Mouse (Mus musculus) midbrain, embryonic 13.5 days (tissue): ENCODE results near the gene Fam151b. TPM values are rescaled to one million over a fixed set of nuclear protein-coding genes. Genes with fewer than 3 reads are reported as not detected.

Source experiments
- ATAC-seq: fragments of 200-750 bp; cut with Nextera tagmentation; 2 replicates; pipeline ENCODE4 v1.8.0; 2017; ENCODE audit warnings: mild to moderate bottlenecking, moderate TSS enrichment, moderate library complexity
- H3K27ac ChIP-seq: fragments of 300-500 bp; sonication (generic); 2 replicates; pipeline ENCODE4 v1.5.1; 2015; ENCODE audit warnings: inconsistent platforms, mild to moderate bottlenecking, moderate library complexity
- H3K27me3 ChIP-seq: fragments of 300-500 bp; sonication (generic); 2 replicates; pipeline ENCODE4 v1.6.1; 2015; ENCODE audit warnings: mild to moderate bottlenecking, inconsistent platforms
- H3K36me3 ChIP-seq: fragments of 300-500 bp; sonication (generic); 2 replicates; pipeline ENCODE4 v1.6.1; 2015; ENCODE audit warnings: mild to moderate bottlenecking, inconsistent platforms
- H3K4me1 ChIP-seq: fragments of 300-500 bp; sonication (generic); replicated peaks from 2 replicates; pipeline ENCODE4 v1.6.1; 2015; ENCODE audit warnings: inconsistent platforms
- H3K4me2 ChIP-seq: fragments of 300-500 bp; sonication (generic); replicated peaks from 2 replicates; pipeline ENCODE4 v1.6.1; 2015; ENCODE audit warnings: moderate library complexity, mild to moderate bottlenecking, inconsistent platforms
- H3K4me3 ChIP-seq: fragments of 300-500 bp; sonication (generic); replicated peaks from 2 replicates; pipeline ENCODE4 v1.5.1; 2015; ENCODE audit warnings: mild to moderate bottlenecking, inconsistent platforms
- H3K9ac ChIP-seq: fragments of 300-500 bp; sonication (generic); replicated peaks from 2 replicates; pipeline ENCODE4 v1.6.1; 2015; ENCODE audit warnings: mild to moderate bottlenecking, inconsistent platforms
- H3K9me3 ChIP-seq: fragments of 300-500 bp; sonication (generic); 2 replicates; pipeline ENCODE4 v1.6.1; 2016; ENCODE audit warnings: mild to moderate bottlenecking, inconsistent platforms
- WGBS: fragments of 180-500 bp; shearing (Covaris S2); methylation state at CpG from one replicate; pipeline ENCODE4 v1.1.7; 2015; 5-methylcytosine and 5-hydroxymethylcytosine counted together
- polyA plus RNA-seq: library from polyadenylated mRNA; unstranded; fragments of >200 nt; fragmentation: Nextera tagmentation; extraction: Ambion mirVana; gene quantifications from 2 replicates; pipeline ENCODE4 v1.2.1, GENCODE M21; 2015

The Fam151b gene
- polyA plus RNA-seq, 1 experiment from 2014 or later = 0.17 TPM

- no peak overlapping the region for H3K4me3 ChIP-seq
- H3K4me1 ChIP-seq = no peaks in the 10 kb centered on the region
- H3K27ac ChIP-seq = no peak overlapping the region
- no peaks in the 10 kb centered on the region for H3K9me3 ChIP-seq
- H3K4me2 ChIP-seq = no peak overlapping the region
- H3K9ac ChIP-seq = no peak overlapping the region
- H3K27me3 ChIP-seq = no peaks in the 10 kb centered on the region
- WGBS = 80% methylated on average over 3 of the region's 3 CpGs
- no peak for ATAC-seq
- H3K36me3 ChIP-seq = no peaks in the 10 kb centered on the region
Measured at GRCm38 (mm10) chr13:92403496-92403895, 80.3 kb downstream of the Fam151b start.

DNA sequence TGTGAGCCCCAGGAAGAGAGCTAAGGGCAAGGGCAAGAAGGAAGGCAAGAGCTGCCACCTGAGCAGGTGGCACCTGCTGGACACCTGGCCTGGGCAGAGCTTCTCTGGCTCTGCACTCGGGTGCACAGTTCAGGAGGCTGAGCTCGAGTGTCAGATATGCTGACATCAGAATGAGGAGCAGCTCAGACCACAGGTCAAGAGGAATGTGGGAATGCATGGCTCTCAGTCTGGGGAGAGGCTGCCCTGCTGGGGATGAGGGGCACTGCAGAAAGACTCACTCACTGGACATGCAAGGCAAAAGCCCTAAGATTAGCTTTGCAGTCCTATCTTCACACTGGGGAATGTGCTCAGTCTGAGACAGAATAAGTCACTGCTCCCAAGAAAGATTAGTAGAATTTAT, 81.8 kb downstream of the Fam151b start:
- Histone ChIP-seq H3K27ac (no peak overlapping the region), H3K4me1 (no peaks in the 10 kb centered on the region), H3K9me3 (no peaks in the 10 kb centered on the region), H3K4me2 (no peak overlapping the region), H3K27me3 (no peaks in the 10 kb centered on the region), H3K36me3 (no peaks in the 10 kb centered on the region), H3K9ac (no peak overlapping the region), H3K4me3 (no peak overlapping the region)
- WGBS = 76% methylated on average over 2 of the region's 2 CpGs
- no peak for ATAC-seq

Other genes with a start within 250 kb of the Fam151b start
- gene Gm20379, start 178.0 kb downstream of the Fam151b start, polyA plus RNA-seq = 0.88 and 1.0 TPM in 2 replicates
- gene Dhfr, start 129.3 kb downstream of the Fam151b start, polyA plus RNA-seq = 8.5 and 8.6 TPM in 2 replicates
- gene Msh3, start 129.0 kb downstream of the Fam151b start, polyA plus RNA-seq = 26.7 and 27.3 TPM in 2 replicates
- 0.99 and 1.4 TPM in 2 replicates for gene Ankrd34b, start 58.1 kb downstream of the Fam151b start, polyA plus RNA-seq
- gene Zfyve16, start 46.9 kb upstream of the Fam151b start, polyA plus RNA-seq = 11.3 and 12.3 TPM in 2 replicates
- gene Spz1, start 92.2 kb upstream of the Fam151b start, polyA plus RNA-seq = not detected in 2 replicates
- 12.5 and 14.1 TPM in 2 replicates for gene Serinc5, start 127.1 kb upstream of the Fam151b start, polyA plus RNA-seq